Mouse (Mus musculus) retina, postnatal 7 days (tissue): ENCODE measurements around the gene Pbxip1.

Experiments
- DNase-seq: peaks from one replicate; pipeline ENCODE4 v3.0.0-alpha.2; 2012; ENCODE audit warnings: low read depth, low spot score

The Pbxip1 gene

GRCm38 (mm10) chr3:89486111-89486510, 49.6 kb downstream of the Pbxip1 start:
- no peak for DNase-seq

- DNase-seq = no peak
These were observed 50.6 kb downstream of the Pbxip1 start for GRCm38 (mm10) chr3:89486916-89487702.

GRCm38 (mm10) chr3:89490790-89491189, 54.3 kb downstream of the Pbxip1 start:
- DNase-seq = no peak

- DNase-seq = no peak
These were observed 55.1 kb downstream of the Pbxip1 start for GRCm38 (mm10) chr3:89491559-89491958.

GRCm38 (mm10) chr3:89492701-89493151, 56.2 kb downstream of the Pbxip1 start:
- no peak for DNase-seq

GRCm38 (mm10) chr3:89494630-89495029, 58.1 kb downstream of the Pbxip1 start:
- no peak for DNase-seq

- DNase-seq = no peak
These were observed 59.9 kb downstream of the Pbxip1 start for GRCm38 (mm10) chr3:89496366-89496765.

GRCm38 (mm10) chr3:89499696-89500095, 63.2 kb downstream of the Pbxip1 start:
- DNase-seq = no peak
